Mouse (Mus musculus) liver, embryonic 14.5 days (tissue): Measurements from ENCODE around the gene 4931409K22Rik.

Source experiments
- CTCF ChIP-seq: IDR thresholded peaks from 2 replicates; pipeline ENCODE4 v1.5.1; 2016; ENCODE audit warnings: antibody characterized with exemption, low read depth, control low read depth
- EP300 ChIP-seq: IDR thresholded peaks from 2 replicates; pipeline ENCODE4 v1.6.1; 2016; ENCODE audit warnings: antibody characterized with exemption, low read depth

DNA sequence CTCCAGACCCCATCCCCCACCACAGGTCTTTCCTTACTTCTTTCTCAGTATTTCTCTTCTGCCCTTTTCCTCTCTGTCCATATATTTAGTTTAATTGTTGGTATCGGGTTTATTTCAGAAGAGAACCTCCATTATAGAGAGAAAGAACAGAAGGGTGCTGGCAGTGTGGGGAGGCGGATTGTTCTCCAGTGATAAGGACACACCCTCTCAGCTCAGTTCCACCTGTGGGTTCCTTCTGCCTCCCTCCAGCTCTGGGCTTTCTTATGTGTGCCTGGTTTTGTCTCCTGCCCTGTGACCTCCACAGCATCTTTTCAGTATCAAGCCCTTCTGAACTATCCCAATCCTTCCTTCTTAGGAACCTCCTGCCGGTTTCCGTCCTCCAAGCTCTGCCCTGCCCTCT is 32.1 kb downstream of the 4931409K22Rik start:
- no peak for TF ChIP-seq CTCF
- TF ChIP-seq EP300: no peak
